Mouse (Mus musculus): Measurements from ENCODE around the gene Cyb5r2.

Cyb5r2 gene

GRCm38 (mm10) chr7:107757308-107758151 lies at the start of gene Cyb5r2:
Cyb5r2 (minus strand) TSS chr7:107758032.
- peak; percentile 36 for DNase-seq

GRCm38 (mm10) chr7:107802138-107802537 lies 44.3 kb upstream of the Cyb5r2 start:
- DNase-seq: no peak

- DNase-seq: no peak
These were observed 43.3 kb upstream of the Cyb5r2 start, which contains the start of gene Ovch2 for GRCm38 (mm10) chr7:107801108-107801507. Ovch2 (minus strand) TSS chr7:107801208.

- DNase-seq: no peak
These were observed 38.7 kb upstream of the Cyb5r2 start for GRCm38 (mm10) chr7:107796500-107796899.

GRCm38 (mm10) chr7:107787977-107788620 lies 30.3 kb upstream of the Cyb5r2 start:
- peak; percentile 27 for DNase-seq

GRCm38 (mm10) chr7:107779611-107780010 lies 21.8 kb upstream of the Cyb5r2 start:
- DNase-seq: no peak

- no peak for DNase-seq
These were observed 20.4 kb upstream of the Cyb5r2 start for GRCm38 (mm10) chr7:107778216-107778615.

GRCm38 (mm10) chr7:107770812-107771211 lies 13.0 kb upstream of the Cyb5r2 start:
- DNase-seq: no peak

- no peak for DNase-seq
These were observed 1.1 kb downstream of the Cyb5r2 start for GRCm38 (mm10) chr7:107756748-107757147.

GRCm38 (mm10) chr7:107755905-107756304 lies 1.9 kb downstream of the Cyb5r2 start:
- DNase-seq: no peak

- DNase-seq: no peak
These were observed 5.8 kb downstream of the Cyb5r2 start for GRCm38 (mm10) chr7:107752031-107752520.

GRCm38 (mm10) chr7:107749721-107750120 lies 8.1 kb downstream of the Cyb5r2 start:
- no peak for DNase-seq

- peak; percentile 51 for DNase-seq
These were observed 8.6 kb downstream of the Cyb5r2 start for GRCm38 (mm10) chr7:107749270-107749669.

- peak; percentile 69 for DNase-seq
These were observed 9.9 kb downstream of the Cyb5r2 start for GRCm38 (mm10) chr7:107747954-107748353.

- no peak for DNase-seq
These were observed 10.4 kb downstream of the Cyb5r2 start for GRCm38 (mm10) chr7:107747476-107747875.

- DNase-seq: no peak
These were observed 11.8 kb downstream of the Cyb5r2 start for GRCm38 (mm10) chr7:107746036-107746435.

- no peak for DNase-seq
These were observed 12.7 kb downstream of the Cyb5r2 start for GRCm38 (mm10) chr7:107745111-107745510.

GRCm38 (mm10) chr7:107744454-107744853 lies 13.4 kb downstream of the Cyb5r2 start:
- no peak for DNase-seq

GRCm38 (mm10) chr7:107742963-107743465 lies 14.8 kb downstream of the Cyb5r2 start:
- no peak for DNase-seq

GRCm38 (mm10) chr7:107738726-107739125 lies 19.1 kb downstream of the Cyb5r2 start:
- DNase-seq: peak; percentile 19

GRCm38 (mm10) chr7:107733162-107733561 lies 24.7 kb downstream of the Cyb5r2 start:
- no peak for DNase-seq

GRCm38 (mm10) chr7:107730587-107730986 lies 27.2 kb downstream of the Cyb5r2 start:
- no peak for DNase-seq

- peak; percentile 42 for DNase-seq
These were observed 30.3 kb downstream of the Cyb5r2 start for GRCm38 (mm10) chr7:107727538-107727937.

GRCm38 (mm10) chr7:107722536-107722935 lies 35.3 kb downstream of the Cyb5r2 start:
- DNase-seq: no peak

All from lung, postnatal 10 days (tissue).